15 mouse cellular contexts compared by ENCODE assay signal in the genomic region with DNA sequence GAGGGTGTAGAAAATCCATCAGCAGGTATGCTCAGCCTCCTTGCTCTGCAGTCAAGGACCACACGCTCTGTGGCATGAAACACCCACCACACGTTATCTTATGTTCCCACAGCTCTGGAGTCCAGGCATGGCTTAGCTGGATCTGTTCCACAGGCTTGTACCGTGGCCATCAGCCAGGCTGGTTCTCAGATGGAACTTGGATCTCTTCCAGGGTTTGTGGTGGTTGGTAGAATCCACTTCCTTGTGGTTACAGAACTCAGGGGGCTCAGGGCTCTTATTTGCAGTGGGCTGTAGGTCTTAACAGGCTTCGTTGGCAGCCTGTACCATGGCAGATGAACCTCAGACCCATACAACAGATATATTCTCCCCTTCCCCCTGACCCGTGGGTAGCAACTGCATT. TPM values are rescaled to one million over a fixed set of nuclear protein-coding genes. Genes with fewer than 3 reads are reported as not detected.
A peak's percentile ranks its signal among the peaks of the same experiment; 100 is the strongest.
DNase-seq lines count a peak whose midpoint lies in the region; ATAC-seq lines count a peak whose summit lies in the region.
"Had no signal": no experiment of that assay in that cellular context is flagged by ENCODE, and none has a peak within 500 bp of the region (broad histone marks: within the 10 kb centered on the region; RNA-seq: fewer than 3 reads in every experiment).

No protein-coding gene starts in this region.

- peaks cover 34% of the 10 kb centered on the region for H3K9me3 ChIP-seq in megakaryocyte, embryonic 14.5 days
- H3K9me3 ChIP-seq: neural tube, embryonic 15.5 days had no signal

- no peaks in the 10 kb centered on the region for H3K36me3 ChIP-seq in megakaryocyte, embryonic 14.5 days (replicated peaks; ENCODE audit: low read length)
- H3K36me3 ChIP-seq: hindbrain, embryonic 13.5 days; kidney, embryonic 15.5 days; limb, embryonic 12.5 days; midbrain, embryonic 12.5 days; neural tube, embryonic 15.5 days had no signal

- H3K4me1 ChIP-seq in megakaryocyte, embryonic 14.5 days, result peaks cover 13% of the 10 kb centered on the region
- H3K4me1 ChIP-seq: hindbrain, embryonic 13.5 days; kidney, embryonic 15.5 days; limb, embryonic 12.5 days; midbrain, embryonic 12.5 days; neural tube, embryonic 15.5 days had no signal

- DNase-seq in cerebellum, postnatal 36 days, result peak; percentile 24 to 28
- no peak for DNase-seq in cerebellum, adult 11-12 months
- no peak for DNase-seq in urinary bladder, postnatal 4 days (ENCODE audit: low spot score in 2 of 2)
- DNase-seq in frontal cortex, postnatal 10 days (ENCODE audit: low spot score in 2 of 2), result no peak
- DNase-seq: embryo, embryonic 11 days; lung, adult 2 months had no signal

- ATAC-seq in megakaryocyte, adult 5-6 weeks (ENCODE audit: poor library complexity, severe bottlenecking), result no peak
- ATAC-seq in common myeloid progenitor, adult 5-6 weeks (replicated peaks; ENCODE audit: low read depth, poor library complexity, severe bottlenecking), result peak; percentile 81
- ATAC-seq in hematopoietic stem cell, adult 5-6 weeks (replicated peaks in 1 of 2; ENCODE audit: insufficient read depth in 1 of 2, low FRiP score in 2 of 2, low TSS enrichment in 1 of 2, low read depth in 1 of 2, poor library complexity in 2 of 2, severe bottlenecking in 2 of 2), result peak; percentile 75 to 86

- peak overlapping the region; percentile 12 for H3K4me3 ChIP-seq in megakaryocyte, embryonic 14.5 days (replicated peaks)
- H3K4me3 ChIP-seq: hindbrain, embryonic 13.5 days; kidney, embryonic 15.5 days; limb, embryonic 12.5 days; midbrain, embryonic 12.5 days; neural tube, embryonic 15.5 days had no signal

- peaks cover 18% of the 10 kb centered on the region for H3K27me3 ChIP-seq in megakaryocyte, embryonic 14.5 days (replicated peaks)
- H3K27me3 ChIP-seq: hindbrain, embryonic 13.5 days; kidney, embryonic 15.5 days; limb, embryonic 12.5 days; midbrain, embryonic 12.5 days; neural tube, embryonic 15.5 days had no signal

RNA-seq across cellular contexts. Expression of gene Mtus2, which starts 17.9 kb away (rescaled TPM):
- not detected in 2 replicates for polyA plus RNA-seq in megakaryocyte, embryonic 14.5 days (2012; ENCODE audit: insufficient read depth, low replicate concordance)
- 0.78 and 1.6 TPM in 2 replicates for total RNA-seq in megakaryocyte, adult 5-6 weeks (2015)
- total RNA-seq in megakaryocyte, adult 5-6 weeks (2017), result 0.04 and 1.1 TPM in 2 replicates
- total RNA-seq in common myeloid progenitor, adult 5-6 weeks (2017), result 0.10 and 4.3 TPM in 2 replicates
- 6.1 and 8.9 TPM in 2 replicates for total RNA-seq in hematopoietic stem cell, adult 5-6 weeks (2017)

RNA-seq across cellular contexts. Expression of gene Slc46a3, which starts 44.6 kb away (rescaled TPM):
- 1.4 and 4.4 TPM in 2 replicates for polyA plus RNA-seq in megakaryocyte, embryonic 14.5 days (2012; ENCODE audit: insufficient read depth, low replicate concordance)
- total RNA-seq in megakaryocyte, adult 5-6 weeks (2015), result 33.8 and 37.5 TPM in 2 replicates
- total RNA-seq in megakaryocyte, adult 5-6 weeks (2017), result 21.2 and 23.3 TPM in 2 replicates
- 3.7 and 5.5 TPM in 2 replicates for total RNA-seq in common myeloid progenitor, adult 5-6 weeks (2017)
- 3.1 and 5.2 TPM in 2 replicates for total RNA-seq in hematopoietic stem cell, adult 5-6 weeks (2017)

Comparison
In these comparisons a context has a peak if more than half of its experiments do, and no peak if none do; other contexts are left out.
1. DNase-seq: peak in cerebellum, postnatal 36 days (2 of 2); none in cerebellum, adult 11-12 months (single experiment), urinary bladder, postnatal 4 days (0 of 2) and frontal cortex, postnatal 10 days (0 of 2).